Mouse (Mus musculus): Measurements from ENCODE around the gene Lhx1.

Gene Lhx1

GRCm38 (mm10) chr11:84496901-84497300 is 28.4 kb downstream of the Lhx1 start:
- no peak for DNase-seq (ENCODE audit: low read depth, low spot score)

DNA sequence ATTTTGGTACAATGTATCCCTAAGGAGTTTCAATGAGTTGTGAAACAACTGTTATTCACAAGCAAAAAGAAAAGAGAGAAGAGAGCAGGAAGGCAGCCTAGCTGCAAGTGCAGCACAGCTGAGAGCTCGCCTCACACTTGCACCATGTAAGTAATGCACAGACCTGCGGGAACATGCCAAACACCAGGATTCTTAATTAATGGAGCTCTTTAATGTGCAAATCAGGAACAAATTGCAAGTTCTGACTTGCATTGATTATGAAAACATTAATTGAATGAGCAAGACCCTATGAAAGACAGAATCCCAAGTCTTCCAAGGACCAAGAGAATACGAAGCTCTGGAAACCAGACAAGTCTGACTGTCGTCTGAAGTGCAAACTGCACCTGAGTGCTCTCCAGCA is 29.6 kb downstream of the Lhx1 start:
- DNase-seq (ENCODE audit: low read depth, low spot score) = no peak

- no peak for DNase-seq (ENCODE audit: low read depth, low spot score)
Observed at GRCm38 (mm10) chr11:84481661-84482060, 43.7 kb downstream of the Lhx1 start.

- DNase-seq (ENCODE audit: low read depth, low spot score) = no peak
Observed at GRCm38 (mm10) chr11:84480451-84480850, 44.9 kb downstream of the Lhx1 start.

- DNase-seq (ENCODE audit: low read depth, low spot score) = no peak
Observed at GRCm38 (mm10) chr11:84476641-84477040, 48.7 kb downstream of the Lhx1 start.

DNA sequence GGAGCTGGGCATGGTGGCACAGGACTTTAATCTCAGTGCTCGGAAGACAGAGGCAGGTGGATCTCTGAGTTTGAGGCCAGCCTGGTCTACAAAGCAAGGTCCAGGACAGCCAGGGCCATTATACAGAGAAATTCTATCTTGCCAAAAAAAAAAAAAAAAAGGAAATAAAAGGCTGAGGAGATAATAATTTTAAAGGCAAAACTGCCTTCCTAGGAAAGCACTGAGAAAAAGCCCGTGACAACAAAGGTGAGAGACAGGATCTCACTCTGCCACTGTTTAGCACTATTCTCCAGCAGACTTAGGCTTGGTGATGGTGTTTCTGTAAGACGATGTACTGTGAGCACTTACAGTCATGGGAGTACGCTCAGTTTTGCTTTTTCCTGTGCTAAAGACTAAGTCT is 49.3 kb downstream of the Lhx1 start:
- DNase-seq (ENCODE audit: low read depth, low spot score) = no peak

DNA sequence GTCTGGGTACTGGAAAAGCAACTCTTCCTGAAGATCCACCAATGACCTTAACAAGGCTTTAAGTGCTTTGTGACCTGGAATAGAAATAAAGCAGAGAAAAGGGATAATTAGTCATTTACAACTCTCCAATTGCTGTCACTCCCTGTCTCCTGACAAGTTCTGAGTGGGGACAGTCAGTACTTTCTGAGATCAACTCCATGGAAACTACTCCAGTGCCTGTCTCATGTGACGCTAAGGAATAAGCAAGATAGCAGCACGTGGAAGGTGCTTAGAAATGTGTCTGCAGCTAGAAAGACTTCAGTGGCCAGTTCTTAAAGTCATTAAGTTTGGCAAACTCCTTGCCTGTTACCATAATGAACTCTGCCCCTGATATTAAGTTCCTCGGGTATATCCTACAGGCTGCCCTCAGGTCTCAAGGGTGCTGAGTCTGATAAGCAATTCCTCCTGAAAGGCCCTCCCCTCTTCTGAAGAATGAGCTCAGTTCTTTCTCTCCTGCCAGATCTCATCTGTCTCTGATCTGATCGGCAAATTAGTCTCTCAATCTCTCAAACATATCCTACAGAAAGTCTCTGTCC is 52.2 kb downstream of the Lhx1 start:
- DNase-seq (ENCODE audit: low read depth, low spot score) = no peak

Measured in CD4-positive helper T cell, adult 2 months (primary cell).